Mouse (Mus musculus) retina, adult 2 months (tissue): Measurements from ENCODE around the gene Nsun2.
"Not testable (repeated sequence)": the region's sequence is repeated elsewhere in the genome, so short reads cannot be mapped to it uniquely, and the experiment has no call there.

Experiments used
- DNase-seq: peaks from one replicate; pipeline ENCODE4 v3.0.0-alpha.2; 2012; ENCODE audit warnings: low read depth, low spot score

Nsun2 gene

GRCm38 (mm10) chr13:69554255-69554654 is 20.7 kb downstream of the Nsun2 start:
- no peak for DNase-seq

DNA sequence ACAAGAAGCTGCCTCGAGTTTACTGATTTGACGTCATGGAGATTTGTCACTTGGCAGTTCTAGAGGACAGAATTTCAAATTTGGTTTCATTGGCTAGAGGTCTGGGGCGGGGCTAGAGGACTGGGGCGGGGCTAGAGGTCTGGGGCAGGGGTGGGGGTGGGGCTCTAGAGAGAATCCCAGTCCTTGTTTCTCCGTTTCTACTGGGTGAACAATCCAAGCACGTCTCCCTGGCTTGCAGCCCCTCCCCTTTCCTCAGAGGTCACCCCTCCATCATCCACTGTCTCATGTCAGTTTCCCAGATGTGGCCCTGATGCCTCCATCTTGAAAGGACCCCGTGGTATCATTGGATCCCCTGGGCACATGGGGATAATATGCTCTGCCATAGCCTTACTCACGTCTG is 21.5 kb downstream of the Nsun2 start:
- DNase-seq, result no peak

DNA sequence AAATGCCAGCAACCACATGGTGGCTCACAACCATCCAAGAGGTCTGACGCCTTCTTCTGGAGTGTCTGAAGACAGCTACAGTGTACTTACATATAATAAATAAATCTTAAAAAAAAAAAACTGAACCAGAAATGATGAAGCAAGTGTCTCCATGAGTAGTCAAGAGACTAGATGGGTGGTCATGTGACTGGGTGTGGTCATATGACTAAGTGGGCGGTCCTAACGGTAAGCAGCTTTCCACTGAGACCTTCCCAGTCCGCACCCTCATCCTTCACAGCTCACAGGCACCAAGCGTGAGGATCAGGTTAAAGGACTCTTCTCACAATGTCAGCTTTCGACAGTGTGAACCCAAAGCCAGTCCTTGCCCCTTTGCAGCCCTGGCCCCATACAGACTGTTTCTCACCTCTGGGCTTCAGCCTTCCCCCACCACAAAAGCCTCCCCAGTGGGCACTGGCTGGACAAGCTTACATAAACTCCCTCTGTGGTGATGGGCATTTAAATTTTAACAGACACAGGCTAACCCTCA is 22.5 kb downstream of the Nsun2 start:
- no peak for DNase-seq

DNA sequence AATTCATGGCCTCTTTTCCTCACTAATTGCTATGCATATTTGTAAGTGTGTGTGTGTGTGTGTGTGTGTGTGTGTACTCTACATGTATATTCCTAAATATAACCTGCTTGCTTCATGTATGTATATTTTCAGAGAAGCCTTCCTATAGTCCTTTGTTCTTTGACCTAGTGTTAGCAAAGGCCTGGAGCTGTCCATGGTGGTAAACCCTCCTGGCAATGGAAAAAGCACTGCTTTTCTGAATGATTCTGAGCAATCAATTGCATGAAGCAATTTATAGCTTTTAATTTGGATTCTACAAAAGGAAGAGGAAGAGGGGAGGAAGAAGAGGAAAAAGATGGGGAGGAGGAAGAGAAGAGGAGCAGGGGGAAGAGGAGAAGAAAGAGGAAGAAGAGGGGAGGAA is 23.2 kb downstream of the Nsun2 start:
- no peak for DNase-seq

DNA sequence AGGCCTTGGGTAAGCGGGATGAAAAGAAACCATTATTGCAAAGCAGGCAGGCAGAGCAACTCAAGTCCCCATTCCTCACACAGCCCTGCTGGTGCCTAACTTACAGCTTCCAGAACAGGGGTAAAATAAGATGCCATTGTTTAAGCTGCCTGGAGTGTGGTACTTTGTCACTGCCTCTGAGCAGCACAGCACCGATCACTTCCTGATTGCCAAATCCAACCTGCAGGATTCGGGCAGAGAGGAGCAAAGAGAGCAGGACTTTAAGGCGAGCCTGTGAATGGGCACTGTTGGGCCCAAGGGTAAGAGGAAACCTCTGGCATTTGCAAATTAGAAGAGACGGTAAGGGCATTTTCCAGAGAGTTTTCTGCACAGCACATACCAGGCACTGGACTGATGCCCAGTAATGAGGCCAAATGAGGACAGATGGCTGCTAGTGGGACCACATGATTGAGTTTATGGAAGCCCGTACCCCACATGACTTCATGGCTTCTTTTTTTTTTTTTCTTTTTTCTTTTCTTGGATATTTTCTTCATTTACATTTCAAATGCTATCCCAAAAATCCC is 24.6 kb downstream of the Nsun2 start:
- no peak for DNase-seq

GRCm38 (mm10) chr13:69559291-69559961 is 25.9 kb downstream of the Nsun2 start:
- DNase-seq, result no peak

- DNase-seq, result no peak
Measured at GRCm38 (mm10) chr13:69562004-69562403, 28.5 kb downstream of the Nsun2 start.

GRCm38 (mm10) chr13:69562654-69563574 is 29.4 kb downstream of the Nsun2 start:
- no peak for DNase-seq

DNA sequence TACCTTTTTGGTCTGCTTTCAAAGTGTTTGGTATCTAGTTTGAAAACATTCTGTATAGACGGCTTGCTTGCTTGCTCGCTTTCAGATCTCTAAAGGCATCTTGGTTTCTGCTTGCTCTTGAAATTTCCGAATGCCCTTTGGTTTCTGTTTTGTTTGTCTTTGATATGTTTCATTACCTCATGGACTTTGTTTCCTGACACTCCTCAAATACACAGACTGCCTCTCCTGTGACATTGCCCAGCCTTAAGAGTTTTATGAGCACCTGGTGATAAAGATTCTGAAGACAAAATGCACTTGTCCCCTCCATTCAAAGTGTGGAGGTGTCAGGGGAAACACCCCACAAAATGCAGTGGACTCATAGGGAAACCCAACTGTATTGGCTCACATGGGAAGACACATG is 30.4 kb downstream of the Nsun2 start:
- no peak for DNase-seq

DNA sequence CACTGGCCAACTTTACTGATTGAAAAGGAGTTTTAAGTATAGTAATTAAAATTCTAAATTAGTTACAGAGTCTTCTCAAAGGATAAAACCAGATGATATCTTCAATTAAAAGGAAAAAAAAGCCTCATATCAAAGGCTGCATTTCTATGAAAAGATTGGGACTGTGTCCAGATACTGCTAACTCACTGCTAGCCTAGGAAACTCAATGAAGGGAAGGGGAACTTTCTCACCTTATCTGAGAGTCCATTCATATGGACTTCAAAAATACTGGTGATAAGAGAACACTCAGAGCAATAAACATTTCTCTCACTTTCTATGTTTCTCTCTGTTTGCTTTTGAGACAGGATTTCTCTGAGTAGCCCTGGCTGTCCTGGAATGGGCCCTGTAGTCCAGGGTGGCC is 31.0 kb downstream of the Nsun2 start:
- DNase-seq, result no peak

GRCm38 (mm10) chr13:69565401-69565800 is 31.9 kb downstream of the Nsun2 start:
- not testable (repeated sequence) for DNase-seq

DNA sequence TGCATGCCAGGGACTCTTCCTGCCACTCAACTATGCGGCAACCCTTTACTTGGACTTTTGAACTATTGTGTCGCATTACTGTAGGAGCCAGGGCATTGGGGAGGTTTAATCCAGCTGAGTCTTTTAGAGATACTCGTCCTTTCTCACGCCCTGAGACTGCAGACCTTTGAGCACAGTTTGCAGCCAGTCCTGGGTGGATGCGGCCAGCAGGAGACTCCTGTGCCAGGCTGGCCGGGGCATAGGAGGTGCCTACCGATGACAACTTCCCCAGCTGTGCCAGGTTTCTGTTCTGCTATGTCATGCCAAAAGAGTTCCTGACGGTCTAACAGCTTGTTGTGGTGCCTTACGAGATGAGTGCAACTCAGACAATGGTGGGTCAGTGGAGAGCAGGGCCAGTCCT is 35.7 kb downstream of the Nsun2 start:
- DNase-seq, result no peak

- DNase-seq, result no peak
Measured at GRCm38 (mm10) chr13:69572594-69572993, 39.0 kb downstream of the Nsun2 start.

GRCm38 (mm10) chr13:69576676-69577075 is 43.1 kb downstream of the Nsun2 start:
- DNase-seq, result no peak

DNA sequence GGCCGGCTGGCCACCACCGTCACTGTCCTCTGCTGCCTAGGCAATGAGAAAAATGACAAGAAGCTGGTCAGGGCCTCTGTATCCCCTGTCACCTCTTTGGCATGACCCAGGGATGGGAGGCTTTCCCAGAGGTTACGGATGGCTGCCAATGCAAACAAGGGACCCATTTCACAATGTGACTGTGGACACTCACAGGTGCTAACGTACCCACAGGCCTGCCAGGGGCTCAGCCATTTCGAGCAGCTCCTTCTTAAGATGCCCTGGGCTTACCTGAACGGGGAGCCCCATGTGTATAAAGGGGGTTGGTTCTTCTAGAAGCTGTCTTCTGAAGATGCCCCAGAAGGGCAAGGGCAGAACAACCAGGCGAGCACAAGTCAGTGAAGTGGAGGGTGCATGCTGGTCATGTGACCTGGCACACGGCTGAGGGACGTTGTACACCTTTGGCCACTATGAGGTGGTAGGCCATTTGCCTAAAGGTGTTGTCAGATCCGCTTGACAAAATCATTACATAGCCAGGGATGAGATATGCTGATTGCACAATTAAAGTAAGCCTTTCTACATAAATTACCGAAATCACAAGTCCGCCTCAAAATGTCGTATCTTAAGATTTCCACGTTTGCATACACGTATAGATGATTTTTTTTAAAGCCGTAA is 43.8 kb downstream of the Nsun2 start:
- DNase-seq, result no peak

DNA sequence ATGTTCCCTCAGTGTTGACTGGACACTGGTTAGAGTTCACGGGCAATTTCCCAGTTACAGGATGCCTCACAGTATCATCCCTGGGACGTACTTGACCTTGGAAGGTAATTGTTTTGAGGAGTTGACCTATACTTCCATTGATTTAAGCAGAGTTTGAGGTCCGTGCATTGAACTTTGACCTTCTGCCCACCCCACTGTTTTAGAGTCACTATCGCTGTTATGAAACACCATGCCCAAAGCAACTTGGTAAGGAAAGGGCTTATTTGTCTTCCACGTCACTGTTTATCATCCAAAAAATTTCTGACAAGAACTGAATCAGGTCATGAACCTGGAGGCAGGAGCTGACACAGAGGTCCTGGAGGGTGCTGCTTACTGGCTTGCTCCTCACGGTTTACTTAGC is 48.9 kb downstream of the Nsun2 start:
- DNase-seq, result no peak

- no peak for DNase-seq
Measured at GRCm38 (mm10) chr13:69583591-69583990, 50.0 kb downstream of the Nsun2 start.

DNA sequence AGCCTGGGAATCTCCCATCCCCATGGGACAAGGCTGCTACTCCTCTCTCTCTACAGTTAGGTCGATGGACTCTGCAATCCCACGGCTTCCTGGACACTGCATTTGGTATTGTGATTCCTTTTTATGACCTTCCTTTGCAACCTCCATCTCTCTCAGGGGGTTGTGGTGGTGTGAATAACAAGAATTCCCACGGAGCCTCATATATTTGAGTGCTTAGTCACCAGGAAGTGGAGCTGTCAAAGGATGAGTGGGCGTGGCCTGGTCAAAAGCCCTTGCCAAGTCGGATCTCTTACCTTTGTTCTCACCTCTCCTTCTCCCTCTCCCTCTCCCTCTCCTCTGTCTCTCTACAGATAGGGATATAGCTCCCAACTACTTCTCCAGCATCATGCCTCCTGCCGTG is 52.3 kb downstream of the Nsun2 start:
- DNase-seq, result no peak

- no peak for DNase-seq
Measured at GRCm38 (mm10) chr13:69586337-69586736, 52.8 kb downstream of the Nsun2 start.

- DNase-seq, result no peak
Measured at GRCm38 (mm10) chr13:69587849-69588248, 54.3 kb downstream of the Nsun2 start.

DNA sequence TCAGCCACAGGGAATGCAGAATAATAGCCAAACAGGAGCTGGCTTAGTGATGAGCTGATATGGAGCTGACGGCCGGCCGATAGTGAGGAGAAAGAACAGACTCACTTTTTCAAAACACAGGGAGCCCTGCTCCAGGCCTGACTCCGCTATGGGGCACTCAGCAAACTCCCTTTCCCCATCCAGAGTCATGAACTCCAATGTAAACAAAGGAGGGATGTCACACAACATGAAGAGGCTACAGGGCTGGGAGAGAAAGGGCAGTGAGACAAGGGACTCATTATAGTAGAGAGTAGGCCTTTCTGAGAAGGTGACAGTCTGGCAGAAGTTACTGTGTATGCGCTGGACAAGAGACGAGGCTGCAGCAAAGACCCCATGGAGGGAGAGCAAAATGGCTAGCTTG is 54.7 kb downstream of the Nsun2 start:
- DNase-seq, result no peak

GRCm38 (mm10) chr13:69591338-69591737 is 57.8 kb downstream of the Nsun2 start:
- DNase-seq, result no peak
